Mouse (Mus musculus): Measurements from ENCODE around the gene Mitd1. TPM values are rescaled to one million over a fixed set of nuclear protein-coding genes. Genes with fewer than 3 reads are reported as not detected.
A peak's percentile ranks its signal among the peaks of the same experiment; 100 is the strongest.

Mitd1 gene
- polyA plus RNA-seq, 1 experiment from 2014 or later: 28.3 TPM

DNA sequence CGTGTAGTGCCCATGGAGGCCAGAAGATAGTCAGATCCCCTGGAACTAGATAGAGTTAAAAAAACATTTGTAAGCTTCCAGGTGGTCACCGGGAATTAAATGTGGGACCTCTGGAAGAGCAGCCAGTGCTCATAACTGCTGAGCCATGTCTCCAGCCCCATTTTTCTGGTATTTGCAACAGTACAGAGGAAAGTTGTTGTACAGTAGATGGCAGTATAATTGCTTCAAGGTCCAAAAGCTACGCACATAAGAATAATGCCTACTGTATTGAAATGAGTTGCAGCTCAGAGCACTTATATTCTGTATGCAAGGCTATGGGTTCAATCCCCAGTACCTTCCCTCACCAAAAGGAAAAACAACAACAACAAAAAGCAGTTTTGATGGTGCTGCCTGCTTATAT, 1.2 kb upstream of the Mitd1 start:
- Histone ChIP-seq H3K9me3 (no peaks in the 10 kb centered on the region), H3K27ac (no peak overlapping the region), H3K4me3 (peak overlapping the region; percentile 66), H3K4me1 (peaks cover 18% of the 10 kb centered on the region), H3K4me2 (peak overlapping the region; percentile 64), H3K9ac (peak overlapping the region; percentile 66; the same call in 1 of the 2 replicates), H3K36me3 (peaks cover 26% of the 10 kb centered on the region), H3K27me3 (no peaks in the 10 kb centered on the region)
- ATAC-seq (ENCODE audit: borderline replicate concordance, extremely low read depth, low FRiP score, low TSS enrichment): no peak
- 46% methylated on average over 3 of the region's 3 CpGs for WGBS

DNA sequence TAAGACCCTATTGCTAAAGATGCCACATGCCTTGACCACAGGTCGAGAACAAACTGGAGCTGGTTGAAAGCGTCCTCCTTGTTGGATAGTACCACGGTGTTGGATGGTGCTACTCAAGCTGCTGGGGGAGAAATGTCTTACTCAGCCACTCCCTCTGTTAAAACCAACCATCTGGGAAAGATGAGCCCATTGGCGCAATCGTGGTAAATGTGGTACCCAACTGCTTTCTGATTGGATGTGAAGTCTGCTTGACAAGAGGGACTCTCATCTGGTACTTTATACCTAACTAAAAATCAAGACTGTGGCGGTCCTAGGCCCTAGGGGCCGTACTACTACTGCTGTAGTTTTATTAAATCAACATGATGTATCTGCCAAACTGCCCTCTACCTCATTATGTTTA, 1.0 kb downstream of the Mitd1 start:
- peak overlapping the region; percentile 66 for H3K4me3 ChIP-seq
- peak overlapping the region; percentile 64 for H3K4me2 ChIP-seq
- H3K27ac ChIP-seq: no peak overlapping the region
- peak overlapping the region; percentile 66; the same call in 1 of the 2 replicates for H3K9ac ChIP-seq
- H3K9me3 ChIP-seq: no peaks in the 10 kb centered on the region
- H3K36me3 ChIP-seq: peaks cover 14% of the 10 kb centered on the region
- no peaks in the 10 kb centered on the region for H3K27me3 ChIP-seq
- ATAC-seq (ENCODE audit: borderline replicate concordance, extremely low read depth, low FRiP score, low TSS enrichment): no peak
- WGBS: 76% methylated on average over 7 of the region's 7 CpGs
- peaks cover 18% of the 10 kb centered on the region for H3K4me1 ChIP-seq

DNA sequence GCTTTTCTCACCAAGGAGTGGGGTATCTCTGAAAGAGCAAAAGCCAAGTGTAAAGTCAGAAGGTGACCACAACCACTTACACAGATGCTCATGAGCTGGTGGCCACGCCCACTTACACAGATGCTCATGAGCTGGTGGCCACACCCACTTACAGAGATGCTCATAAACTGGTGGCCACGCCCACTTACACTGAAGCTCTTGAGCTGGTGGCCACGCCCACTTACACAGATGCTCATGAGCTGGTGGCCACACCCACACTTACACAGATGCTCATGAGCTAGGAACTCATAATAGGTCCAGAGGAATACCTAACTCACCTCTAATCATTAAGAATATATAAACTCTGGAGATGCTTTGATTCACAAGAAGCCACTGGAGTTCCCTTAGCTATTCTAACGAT, 5.8 kb downstream of the Mitd1 start:
- H3K36me3 ChIP-seq: peaks cover 27% of the 10 kb centered on the region
- no peak for ATAC-seq (ENCODE audit: borderline replicate concordance, extremely low read depth, low FRiP score, low TSS enrichment)
- WGBS: 69% methylated on average over 4 of the region's 4 CpGs

DNA sequence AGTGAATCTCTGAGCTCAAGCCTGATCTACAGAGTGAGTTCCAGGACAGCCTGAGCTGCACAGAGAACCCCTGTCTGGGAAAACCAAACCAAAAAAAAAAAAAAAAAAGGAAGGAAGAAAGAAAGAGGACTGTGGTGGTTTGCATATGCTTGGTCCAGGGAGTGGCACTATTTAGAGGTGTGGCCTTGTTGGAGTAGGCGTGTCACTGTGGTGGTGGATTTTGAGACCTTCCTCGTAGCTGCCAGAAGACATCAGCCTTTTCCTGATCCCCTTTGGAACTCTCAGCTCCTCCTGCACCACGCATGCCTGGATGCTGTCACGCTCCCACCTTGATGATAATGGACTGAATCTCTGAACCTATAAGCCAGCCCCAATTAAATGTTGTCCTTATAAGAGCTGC, 6.8 kb downstream of the Mitd1 start:
- H3K27ac ChIP-seq: no peak overlapping the region
- no peaks in the 10 kb centered on the region for H3K9me3 ChIP-seq
- H3K4me2 ChIP-seq: no peak overlapping the region
- H3K9ac ChIP-seq: no peak overlapping the region
- H3K4me3 ChIP-seq: no peak overlapping the region
- H3K4me1 ChIP-seq: no peaks in the 10 kb centered on the region
- H3K27me3 ChIP-seq: no peaks in the 10 kb centered on the region
- 81% methylated on average over 4 of the region's 4 CpGs for WGBS
- H3K36me3 ChIP-seq: peaks cover 33% of the 10 kb centered on the region
- no peak for ATAC-seq (ENCODE audit: borderline replicate concordance, extremely low read depth, low FRiP score, low TSS enrichment)

More for the DNA sequence above, 5.8 kb downstream of the Mitd1 start:
- Histone ChIP-seq H3K4me2 (no peak overlapping the region), H3K4me3 (no peak overlapping the region), H3K4me1 (peaks cover 6% of the 10 kb centered on the region), H3K27ac (no peak overlapping the region), H3K9me3 (no peaks in the 10 kb centered on the region), H3K9ac (no peak overlapping the region), H3K27me3 (no peaks in the 10 kb centered on the region)

DNA sequence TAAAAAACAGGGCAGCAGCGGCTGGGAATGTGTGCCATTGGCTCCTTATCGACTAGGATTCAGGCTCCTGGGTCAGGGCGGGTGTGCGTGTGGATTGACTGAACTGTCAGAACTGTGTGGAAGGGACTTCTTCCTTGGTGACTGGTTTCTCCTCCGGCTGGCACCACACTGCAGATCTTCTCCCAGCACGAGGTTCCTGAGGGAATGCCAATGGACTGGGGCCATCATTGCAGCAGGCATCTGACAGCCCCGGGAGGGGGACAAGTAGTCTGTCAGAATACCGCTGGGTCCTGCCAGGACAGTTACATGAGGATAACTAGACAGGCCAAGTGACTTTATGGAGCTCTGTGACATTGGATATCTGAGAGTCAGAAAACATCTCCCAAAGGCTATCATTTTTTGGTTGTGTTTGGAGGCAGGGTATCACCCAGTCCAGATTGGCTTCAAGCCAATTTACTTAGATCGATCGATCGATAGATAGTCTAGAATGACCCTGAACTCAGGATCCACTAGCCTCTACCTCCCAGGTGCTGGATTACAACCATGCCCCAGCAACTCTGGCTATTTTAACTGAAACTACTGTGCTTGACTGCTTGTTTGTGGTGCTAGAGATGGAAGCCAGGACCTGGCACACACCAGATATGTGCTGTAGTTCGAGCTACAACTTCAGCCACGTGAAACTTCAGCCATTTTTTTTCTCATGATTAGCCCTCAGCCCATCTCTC, 12.3 kb downstream of the Mitd1 start:
- Histone ChIP-seq H3K9me3 (no peaks in the 10 kb centered on the region), H3K4me2 (no peak overlapping the region), H3K4me1 (0 out of 2 replicates have a peak, but pooled peaks cover 4% of the 10 kb centered on the region), H3K36me3 (peaks cover 53% of the 10 kb centered on the region), H3K27me3 (no peaks in the 10 kb centered on the region), H3K4me3 (no peak overlapping the region), H3K27ac (no peak overlapping the region), H3K9ac (no peak overlapping the region)
- no peak for ATAC-seq (ENCODE audit: borderline replicate concordance, extremely low read depth, low FRiP score, low TSS enrichment)
- WGBS: 90% methylated on average over 13 of the region's 13 CpGs

DNA sequence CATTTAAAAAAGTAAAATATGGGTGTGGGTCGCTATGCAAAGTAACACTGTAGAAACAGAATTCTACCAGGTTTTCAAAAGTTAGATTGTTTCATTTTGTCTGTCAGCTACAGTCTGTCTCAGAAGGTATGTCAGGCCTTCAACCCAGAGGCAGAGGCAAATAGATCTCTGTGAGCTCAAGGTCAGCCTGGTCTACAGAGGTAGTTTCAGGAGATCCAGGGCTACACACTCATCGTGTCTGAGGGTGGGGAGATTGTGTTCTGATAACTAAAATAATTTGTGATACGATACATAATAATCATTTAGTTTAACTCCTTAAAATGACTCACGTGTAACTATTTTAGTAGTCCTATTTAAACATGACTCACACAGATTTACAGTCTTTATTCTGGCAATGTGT, 17.1 kb downstream of the Mitd1 start:
- peak overlapping the region; percentile 77 for H3K4me2 ChIP-seq
- H3K9ac ChIP-seq: peak overlapping the region; percentile 32; the same call in 1 of the 2 replicates
- H3K36me3 ChIP-seq: peaks cover 31% of the 10 kb centered on the region
- no peaks in the 10 kb centered on the region for H3K9me3 ChIP-seq
- WGBS: 85% methylated on average over 4 of the region's 4 CpGs
- 0 out of 2 replicates have a peak, but pooled peaks cover 4% of the 10 kb centered on the region for H3K27me3 ChIP-seq
- H3K4me3 ChIP-seq: peak overlapping the region; percentile 67; the same call in 1 of the 2 replicates
- no peak for ATAC-seq (ENCODE audit: borderline replicate concordance, extremely low read depth, low FRiP score, low TSS enrichment)
- no peak overlapping the region for H3K27ac ChIP-seq
- H3K4me1 ChIP-seq: peaks cover 10% of the 10 kb centered on the region; the same call in 1 of the 2 replicates

DNA sequence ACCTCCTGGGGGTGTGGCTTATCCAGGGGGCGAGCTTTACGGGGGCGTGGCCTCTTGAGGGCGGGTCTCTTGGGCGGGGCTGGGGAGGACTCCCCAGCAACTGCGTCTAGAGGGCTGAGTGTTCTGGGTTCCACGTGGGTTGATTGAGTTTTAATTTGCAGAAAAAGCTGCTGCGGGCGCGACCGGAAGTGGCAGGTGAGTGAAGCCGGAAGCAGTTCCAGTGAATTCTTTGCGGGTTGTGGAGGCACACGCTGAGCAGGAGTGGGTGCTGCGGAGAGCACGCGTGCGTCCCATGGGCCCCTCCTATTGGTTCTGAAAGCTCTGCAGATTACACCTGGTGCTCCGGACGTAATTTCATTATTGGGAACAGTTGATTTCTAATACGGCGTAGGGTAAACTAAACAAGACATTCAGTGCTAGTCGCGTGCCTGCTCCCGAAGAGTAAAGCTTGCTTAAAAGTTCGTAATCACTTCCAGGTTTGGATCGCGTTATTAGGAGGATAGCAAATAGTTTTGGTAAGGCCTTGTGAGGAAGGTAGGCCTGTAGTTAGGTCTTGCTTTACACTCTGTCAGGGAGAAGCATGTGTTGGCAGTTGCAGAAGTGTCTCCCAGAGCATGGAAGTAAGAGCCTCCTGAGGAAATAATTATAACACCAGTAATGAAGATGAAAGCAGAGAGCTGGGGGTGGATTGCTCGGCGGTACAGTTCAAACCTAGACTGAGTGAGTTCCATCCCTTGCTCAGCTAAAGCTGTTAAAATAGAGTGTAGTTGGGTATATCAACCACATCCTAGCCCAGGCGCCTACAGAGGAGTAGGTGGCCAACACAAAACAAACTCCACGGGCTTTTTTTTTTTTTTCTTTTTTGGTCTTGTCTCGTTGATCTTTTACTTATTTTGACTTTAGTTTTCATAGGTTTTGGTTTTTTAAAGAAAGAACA, 17.8 kb downstream of the Mitd1 start:
- 5% methylated on average over 33 of the region's 33 CpGs for WGBS
- ATAC-seq (ENCODE audit: borderline replicate concordance, extremely low read depth, low FRiP score, low TSS enrichment): peak; percentile 93
- H3K4me2 ChIP-seq: peak overlapping the region; percentile 77
- peaks cover 24% of the 10 kb centered on the region for H3K36me3 ChIP-seq
- H3K9ac ChIP-seq: peak overlapping the region; percentile 32
- no peaks in the 10 kb centered on the region for H3K9me3 ChIP-seq
- peaks cover 10% of the 10 kb centered on the region; the same call in 1 of the 2 replicates for H3K4me1 ChIP-seq
- H3K27ac ChIP-seq: peak overlapping the region; percentile 90
- H3K4me3 ChIP-seq: peak overlapping the region; percentile 67
- 0 out of 2 replicates have a peak, but pooled peaks cover 4% of the 10 kb centered on the region for H3K27me3 ChIP-seq

DNA sequence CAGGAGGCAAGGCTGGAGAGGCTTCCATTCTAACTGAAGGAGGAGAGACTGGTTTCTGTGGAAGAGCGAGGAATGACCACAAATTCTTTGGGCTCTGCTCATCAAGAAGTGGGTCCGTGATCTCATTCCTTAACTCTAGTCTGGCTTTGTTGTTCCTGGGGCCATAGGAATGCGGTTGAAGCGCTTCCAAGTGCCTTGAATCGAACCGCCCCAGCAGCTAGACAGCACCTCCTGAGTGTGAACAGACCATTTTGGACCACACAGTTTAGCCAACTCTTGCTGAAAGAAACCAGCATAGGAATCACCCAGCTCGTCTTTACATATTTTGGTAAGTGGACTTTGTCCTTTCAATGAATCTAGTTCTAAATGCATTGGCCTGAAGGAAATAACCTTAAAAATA, 18.5 kb downstream of the Mitd1 start, which contains the start of gene Lipt1:
Gene Lipt1, plus strand, starts transcription at position 35 of the 400 bp plus-strand sequence.
- 3% methylated on average over 7 of the region's 7 CpGs for WGBS
- Histone ChIP-seq H3K36me3 (peaks cover 19% of the 10 kb centered on the region), H3K4me1 (peaks cover 10% of the 10 kb centered on the region; the same call in 1 of the 2 replicates), H3K27me3 (0 out of 2 replicates have a peak, but pooled peaks cover 4% of the 10 kb centered on the region), H3K9me3 (no peaks in the 10 kb centered on the region), H3K27ac (peak within 1 kb of the TSS; percentile 90), H3K4me2 (peak within 1 kb of the TSS; percentile 77), H3K9ac (peak within 1 kb of the TSS; percentile 32), H3K4me3 (peak within 1 kb of the TSS; percentile 67)
- peak; percentile 63; the same call in 1 of the 2 replicates for ATAC-seq (ENCODE audit: borderline replicate concordance, extremely low read depth, low FRiP score, low TSS enrichment)

DNA sequence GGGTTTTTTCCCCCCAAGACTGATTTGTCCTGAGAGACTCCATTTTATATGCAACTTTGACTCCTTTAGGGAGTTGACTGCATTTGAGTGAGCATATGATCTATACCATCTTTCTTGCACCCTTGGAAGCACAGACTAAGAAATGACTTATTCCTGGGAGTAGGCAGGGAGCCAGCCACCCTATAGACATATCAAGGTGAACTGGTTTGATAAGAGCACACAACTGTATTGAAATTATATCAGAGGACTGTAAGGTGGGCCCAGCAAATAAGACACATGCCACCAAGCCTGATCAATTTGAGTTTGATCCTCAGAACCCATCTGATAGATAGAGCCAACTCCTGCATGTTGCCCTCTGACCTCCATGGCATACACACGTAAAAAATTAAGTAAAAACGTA, 20.8 kb downstream of the Mitd1 start:
- 46% methylated on average over 2 of the region's 2 CpGs for WGBS
- no peaks in the 10 kb centered on the region for H3K9me3 ChIP-seq
- H3K4me2 ChIP-seq: no peak overlapping the region
- H3K27ac ChIP-seq: no peak overlapping the region
- ATAC-seq (ENCODE audit: borderline replicate concordance, extremely low read depth, low FRiP score, low TSS enrichment): no peak
- no peak overlapping the region for H3K4me3 ChIP-seq
- H3K36me3 ChIP-seq: no peaks in the 10 kb centered on the region
- H3K9ac ChIP-seq: no peak overlapping the region
- 0 out of 2 replicates have a peak, but pooled peaks cover 4% of the 10 kb centered on the region for H3K27me3 ChIP-seq
- H3K4me1 ChIP-seq: peaks cover 19% of the 10 kb centered on the region

DNA sequence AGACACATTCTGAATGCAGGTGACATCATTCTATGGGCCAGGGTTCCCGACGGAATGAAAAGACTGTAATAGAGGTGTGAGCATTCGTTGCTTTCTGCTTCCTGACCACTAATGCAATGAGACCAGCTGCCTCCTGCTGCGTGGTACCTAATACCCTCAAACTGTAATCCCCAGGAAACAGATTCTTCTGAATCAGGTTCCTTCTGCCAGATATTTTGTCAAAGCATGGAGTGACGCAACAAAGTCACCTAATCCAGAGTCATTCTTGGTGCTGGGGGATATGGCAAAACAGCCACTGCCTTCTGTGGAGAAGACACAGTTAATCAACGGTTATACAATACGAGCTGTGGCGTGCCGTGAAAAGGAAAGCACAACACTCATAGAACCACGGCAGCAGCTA, 21.6 kb downstream of the Mitd1 start:
- Histone ChIP-seq H3K27ac (no peak overlapping the region), H3K9me3 (no peaks in the 10 kb centered on the region), H3K9ac (no peak overlapping the region), H3K4me3 (no peak overlapping the region), H3K4me2 (no peak overlapping the region), H3K27me3 (0 out of 2 replicates have a peak, but pooled peaks cover 4% of the 10 kb centered on the region), H3K4me1 (peaks cover 19% of the 10 kb centered on the region), H3K36me3 (no peaks in the 10 kb centered on the region)
- 62% methylated on average over 10 of the region's 10 CpGs for WGBS
- ATAC-seq (ENCODE audit: borderline replicate concordance, extremely low read depth, low FRiP score, low TSS enrichment): no peak

DNA sequence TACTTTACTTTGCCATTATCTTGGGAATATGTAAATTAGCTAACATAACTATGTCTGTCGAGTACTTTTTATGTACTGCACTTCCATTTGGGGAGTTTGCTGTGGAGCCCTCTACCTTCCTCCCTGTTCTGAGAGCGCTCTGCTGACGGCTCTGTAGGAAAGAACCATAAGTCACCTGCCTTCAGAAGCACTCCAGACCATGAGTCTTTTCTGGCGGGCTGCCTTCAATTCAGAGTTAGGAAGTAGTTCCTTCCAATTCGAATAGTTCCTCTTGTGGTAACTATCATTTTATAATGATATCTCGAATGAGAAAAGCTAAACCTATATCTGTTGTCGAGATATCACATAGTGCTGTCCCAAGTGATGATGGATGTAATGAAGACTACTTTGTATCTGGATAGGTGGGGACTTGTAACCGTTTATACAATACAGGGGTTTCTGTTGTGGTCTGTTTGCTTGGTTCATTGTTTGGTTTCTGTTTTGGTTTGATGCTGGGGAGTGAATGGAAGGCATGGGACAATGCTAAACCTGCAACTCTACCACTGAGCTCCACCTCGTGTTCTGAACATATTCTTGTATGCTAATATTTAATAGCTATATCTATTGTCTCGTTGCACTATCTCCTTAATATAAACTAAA, 22.4 kb downstream of the Mitd1 start:
- no peak for ATAC-seq (ENCODE audit: borderline replicate concordance, extremely low read depth, low FRiP score, low TSS enrichment)
- WGBS: 67% methylated on average over 10 of the region's 10 CpGs
- Histone ChIP-seq H3K9ac (no peak overlapping the region), H3K4me2 (no peak overlapping the region), H3K4me3 (no peak overlapping the region), H3K9me3 (no peaks in the 10 kb centered on the region), H3K36me3 (no peaks in the 10 kb centered on the region), H3K4me1 (peaks cover 15% of the 10 kb centered on the region), H3K27me3 (0 out of 2 replicates have a peak, but pooled peaks cover 4% of the 10 kb centered on the region), H3K27ac (no peak overlapping the region)
